Mouse (Mus musculus) C2C12 (cell line): ENCODE data around the gene Slc35e1. TPM values are rescaled to one million over a fixed set of nuclear protein-coding genes. Genes with fewer than 3 reads are reported as not detected.

Source experiments
- H3K27me3 ChIP-seq: one replicate; pipeline ENCODE4 v1.6.1; 2011; ENCODE audit not compliant: control insufficient read depth, insufficient read depth, insufficient read length
- H3K36me3 ChIP-seq: one replicate; pipeline ENCODE4 v1.6.1; 2011; ENCODE audit not compliant: control insufficient read depth, insufficient read depth
- H3K4me3 ChIP-seq: one replicate; pipeline ENCODE4 v1.5.1; 2011; ENCODE audit warnings: mild to moderate bottlenecking, control low read depth; ENCODE audit not compliant: poor library complexity, insufficient read depth, severe bottlenecking
- H3K79me2 ChIP-seq: one replicate; pipeline ENCODE4 v1.6.1; 2011; ENCODE audit not compliant: control insufficient read depth, insufficient read depth
- H3K79me3 ChIP-seq: one replicate; pipeline ENCODE4 v1.6.1; 2011; ENCODE audit warnings: low read depth, control low read depth
- H3ac ChIP-seq: one replicate; pipeline ENCODE3; 2011; ENCODE audit warnings: low read depth; ENCODE audit not compliant: control insufficient read depth, insufficient read length
- CEBPB ChIP-seq: IDR thresholded peaks from one replicate; pipeline ENCODE4 v1.6.1; 2011; ENCODE audit warnings: low read depth, mild to moderate bottlenecking, control low read depth, moderate library complexity
- CTCF ChIP-seq: IDR thresholded peaks from one replicate; pipeline ENCODE4 v1.5.1; 2011; ENCODE audit not compliant: control insufficient read depth, insufficient read depth, insufficient read length
- FOSL1 ChIP-seq: IDR thresholded peaks from one replicate; pipeline ENCODE4 v1.8.0; 2011; ENCODE audit warnings: mild to moderate bottlenecking, low read length; ENCODE audit not compliant: poor library complexity, insufficient read depth, severe bottlenecking
- MAX ChIP-seq: IDR thresholded peaks from one replicate; pipeline ENCODE4 v1.6.1; 2011; ENCODE audit warnings: mild to moderate bottlenecking, control low read depth
- MYOD1 ChIP-seq: IDR thresholded peaks from one replicate; pipeline ENCODE4 v1.6.1; 2011; ENCODE audit warnings: low read depth; ENCODE audit not compliant: control insufficient read depth, insufficient read length
- MYOG ChIP-seq: IDR thresholded peaks from one replicate; pipeline ENCODE4 v1.6.1; 2011; ENCODE audit not compliant: control insufficient read depth, insufficient read length; ENCODE audit errors: extremely low read depth
- USF1 ChIP-seq: IDR thresholded peaks from one replicate; pipeline ENCODE4 v1.6.1; 2011; ENCODE audit warnings: low read depth, mild to moderate bottlenecking, control low read depth, moderate library complexity
- polyA plus RNA-seq: library from polyadenylated mRNA; unstranded; fragments of >200 nt; fragmentation: generic; extraction: Trizol; gene quantifications from one replicate; pipeline ENCODE4 v1.2.1, GENCODE M21; 2012; ENCODE audit warnings: missing spikeins

Gene Slc35e1
- polyA plus RNA-seq, 1 experiment = 27.5 TPM

- no peak overlapping the region for H3ac ChIP-seq
- H3K4me3 ChIP-seq = no peak overlapping the region
- peaks cover 8% of the 10 kb centered on the region for H3K36me3 ChIP-seq
- peaks cover 97% of the 10 kb centered on the region for H3K79me2 ChIP-seq
- TF ChIP-seq FOSL1 (no peak), MYOD1 (no peak), USF1 (no peak), MYOG (no peak), MAX (no peak), CTCF (no peak), CEBPB (no peak)
- no peaks in the 10 kb centered on the region for H3K27me3 ChIP-seq
- H3K79me3 ChIP-seq = peaks cover 82% of the 10 kb centered on the region
Measured at GRCm38 (mm10) chr8:72504137-72504536, 11.7 kb upstream of the Slc35e1 start.

- no peak overlapping the region for H3K4me3 ChIP-seq
- peaks cover 100% of the 10 kb centered on the region for H3K79me2 ChIP-seq
- TF ChIP-seq USF1 (no peak), MYOD1 (no peak), FOSL1 (no peak), CTCF (no peak)
- no peaks in the 10 kb centered on the region for H3K27me3 ChIP-seq
- peaks cover 20% of the 10 kb centered on the region for H3K36me3 ChIP-seq
- no peak overlapping the region for H3ac ChIP-seq
- H3K79me3 ChIP-seq = peaks cover 73% of the 10 kb centered on the region
Measured at GRCm38 (mm10) chr8:72500521-72500931, 8.1 kb upstream of the Slc35e1 start.

GRCm38 (mm10) chr8:72499521-72500284 is 7.3 kb upstream of the Slc35e1 start:
- Histone ChIP-seq H3K79me2 (peaks cover 100% of the 10 kb centered on the region), H3K36me3 (peaks cover 28% of the 10 kb centered on the region), H3K4me3 (no peak overlapping the region), H3K79me3 (peaks cover 68% of the 10 kb centered on the region), H3ac (no peak overlapping the region), H3K27me3 (no peaks in the 10 kb centered on the region)
- TF ChIP-seq MYOD1 (no peak), USF1 (no peak), CEBPB (no peak), CTCF (no peak), FOSL1 (no peak), MYOG (no peak), MAX (no peak)

GRCm38 (mm10) chr8:72498527-72498926 is 6.1 kb upstream of the Slc35e1 start:
- H3ac ChIP-seq = no peak overlapping the region
- H3K27me3 ChIP-seq = no peaks in the 10 kb centered on the region
- H3K79me3 ChIP-seq = peaks cover 67% of the 10 kb centered on the region
- H3K4me3 ChIP-seq = no peak overlapping the region
- TF ChIP-seq MAX (no peak), CEBPB (no peak), FOSL1 (no peak), MYOG (no peak), CTCF (no peak), USF1 (no peak), MYOD1 (no peak)
- peaks cover 100% of the 10 kb centered on the region for H3K79me2 ChIP-seq
- H3K36me3 ChIP-seq = peaks cover 33% of the 10 kb centered on the region

GRCm38 (mm10) chr8:72497911-72498310 is 5.5 kb upstream of the Slc35e1 start:
- H3K36me3 ChIP-seq = peaks cover 32% of the 10 kb centered on the region
- H3ac ChIP-seq = no peak overlapping the region
- peaks cover 63% of the 10 kb centered on the region for H3K79me3 ChIP-seq
- no peak overlapping the region for H3K4me3 ChIP-seq
- peaks cover 100% of the 10 kb centered on the region for H3K79me2 ChIP-seq
- no peaks in the 10 kb centered on the region for H3K27me3 ChIP-seq
- TF ChIP-seq USF1 = no peak
- TF ChIP-seq CTCF = no peak
- TF ChIP-seq MYOG = no peak
- no peak for TF ChIP-seq MYOD1
- no peak for TF ChIP-seq MAX
- TF ChIP-seq FOSL1 = no peak
- TF ChIP-seq CEBPB = no peak

GRCm38 (mm10) chr8:72496217-72496616 is 3.8 kb upstream of the Slc35e1 start:
- peaks cover 94% of the 10 kb centered on the region for H3K79me2 ChIP-seq
- H3ac ChIP-seq = no peak overlapping the region
- TF ChIP-seq FOSL1 (no peak), CTCF (no peak), MYOG (no peak), MAX (no peak), CEBPB (no peak), MYOD1 (no peak), USF1 (no peak)
- H3K27me3 ChIP-seq = no peaks in the 10 kb centered on the region
- peaks cover 25% of the 10 kb centered on the region for H3K36me3 ChIP-seq
- H3K79me3 ChIP-seq = peaks cover 52% of the 10 kb centered on the region
- no peak overlapping the region for H3K4me3 ChIP-seq
